Mouse (Mus musculus): ENCODE results near the gene Tomm40. TPM values are rescaled to one million over a fixed set of nuclear protein-coding genes. Genes with fewer than 3 reads are reported as not detected.

Tomm40 gene
- polyA plus RNA-seq, 1 experiment, result 218 TPM

- Histone ChIP-seq H3K27me3 (ENCODE audit: control insufficient read depth, insufficient read depth, insufficient read length) (no peaks in the 10 kb centered on the region), H3K36me3 (ENCODE audit: control insufficient read depth, insufficient read depth) (no peaks in the 10 kb centered on the region), H3ac (ENCODE audit: control insufficient read depth, insufficient read length, low read depth) (no peak overlapping the region), H3K79me3 (ENCODE audit: low read depth) (no peaks in the 10 kb centered on the region), H3K79me2 (ENCODE audit: control insufficient read depth, insufficient read depth) (no peaks in the 10 kb centered on the region), H3K4me3 (ENCODE audit: insufficient read depth, poor library complexity, severe bottlenecking) (no peak overlapping the region)
- no peak for TF ChIP-seq MYOD1 (IDR thresholded peaks at IDR 0.05; ENCODE audit: control insufficient read depth, insufficient read length, low read depth)
- TF ChIP-seq MAX (IDR thresholded peaks at IDR 0.05), result no peak
- TF ChIP-seq CEBPB (IDR thresholded peaks at IDR 0.05; ENCODE audit: low read depth), result no peak
- no peak for TF ChIP-seq USF1 (IDR thresholded peaks at IDR 0.05; ENCODE audit: low read depth)
- TF ChIP-seq CTCF (IDR thresholded peaks at IDR 0.05; ENCODE audit: control insufficient read depth, insufficient read depth, insufficient read length), result no peak
- TF ChIP-seq FOSL1 (IDR thresholded peaks at IDR 0.05; ENCODE audit: insufficient read depth, low read length, poor library complexity, severe bottlenecking), result no peak
- no peak for TF ChIP-seq MYOG (IDR thresholded peaks at IDR 0.05; ENCODE audit: control insufficient read depth, extremely low read depth, insufficient read length)
Measured at GRCm38 (mm10) chr7:19724167-19724566, 8.9 kb upstream of the Tomm40 start.

- no peak overlapping the region for H3K4me3 ChIP-seq (ENCODE audit: insufficient read depth, poor library complexity, severe bottlenecking)
- no peaks in the 10 kb centered on the region for H3K36me3 ChIP-seq (ENCODE audit: control insufficient read depth, insufficient read depth)
- H3ac ChIP-seq (ENCODE audit: control insufficient read depth, insufficient read length, low read depth), result no peak overlapping the region
- no peaks in the 10 kb centered on the region for H3K79me2 ChIP-seq (ENCODE audit: control insufficient read depth, insufficient read depth)
- no peaks in the 10 kb centered on the region for H3K79me3 ChIP-seq (ENCODE audit: low read depth)
- TF ChIP-seq MYOG (IDR thresholded peaks at IDR 0.05; ENCODE audit: control insufficient read depth, extremely low read depth, insufficient read length) (no peak), MYOD1 (IDR thresholded peaks at IDR 0.05; ENCODE audit: control insufficient read depth, insufficient read length, low read depth) (no peak), CTCF (IDR thresholded peaks at IDR 0.05; ENCODE audit: control insufficient read depth, insufficient read depth, insufficient read length) (no peak), FOSL1 (IDR thresholded peaks at IDR 0.05; ENCODE audit: insufficient read depth, low read length, poor library complexity, severe bottlenecking) (no peak)
- no peaks in the 10 kb centered on the region for H3K27me3 ChIP-seq (ENCODE audit: control insufficient read depth, insufficient read depth, insufficient read length)
Measured at GRCm38 (mm10) chr7:19722754-19723195, 7.5 kb upstream of the Tomm40 start.

GRCm38 (mm10) chr7:19719200-19719599 is 4.0 kb upstream of the Tomm40 start:
- no peak overlapping the region for H3K4me3 ChIP-seq (ENCODE audit: insufficient read depth, poor library complexity, severe bottlenecking)
- H3K27me3 ChIP-seq (ENCODE audit: control insufficient read depth, insufficient read depth, insufficient read length), result no peaks in the 10 kb centered on the region
- TF ChIP-seq MAX (IDR thresholded peaks at IDR 0.05) (no peak), MYOG (IDR thresholded peaks at IDR 0.05; ENCODE audit: control insufficient read depth, extremely low read depth, insufficient read length) (no peak), CTCF (IDR thresholded peaks at IDR 0.05; ENCODE audit: control insufficient read depth, insufficient read depth, insufficient read length) (no peak), MYOD1 (IDR thresholded peaks at IDR 0.05; ENCODE audit: control insufficient read depth, insufficient read length, low read depth) (no peak), USF1 (IDR thresholded peaks at IDR 0.05; ENCODE audit: low read depth) (no peak), CEBPB (IDR thresholded peaks at IDR 0.05; ENCODE audit: low read depth) (no peak), FOSL1 (IDR thresholded peaks at IDR 0.05; ENCODE audit: insufficient read depth, low read length, poor library complexity, severe bottlenecking) (no peak)
- H3K36me3 ChIP-seq (ENCODE audit: control insufficient read depth, insufficient read depth), result no peaks in the 10 kb centered on the region
- H3ac ChIP-seq (ENCODE audit: control insufficient read depth, insufficient read length, low read depth), result no peak overlapping the region
- H3K79me3 ChIP-seq (ENCODE audit: low read depth), result peaks cover 6% of the 10 kb centered on the region
- peaks cover 9% of the 10 kb centered on the region for H3K79me2 ChIP-seq (ENCODE audit: control insufficient read depth, insufficient read depth)

- Histone ChIP-seq H3K27me3 (ENCODE audit: control insufficient read depth, insufficient read depth, insufficient read length) (no peaks in the 10 kb centered on the region), H3K4me3 (ENCODE audit: insufficient read depth, poor library complexity, severe bottlenecking) (no peak overlapping the region), H3K79me2 (ENCODE audit: control insufficient read depth, insufficient read depth) (peaks cover 17% of the 10 kb centered on the region), H3K79me3 (ENCODE audit: low read depth) (peaks cover 14% of the 10 kb centered on the region), H3ac (ENCODE audit: control insufficient read depth, insufficient read length, low read depth) (no peak overlapping the region), H3K36me3 (ENCODE audit: control insufficient read depth, insufficient read depth) (peaks cover 2% of the 10 kb centered on the region)
- TF ChIP-seq MYOG (IDR thresholded peaks at IDR 0.05; ENCODE audit: control insufficient read depth, extremely low read depth, insufficient read length) (no peak), CTCF (IDR thresholded peaks at IDR 0.05; ENCODE audit: control insufficient read depth, insufficient read depth, insufficient read length) (no peak), MYOD1 (IDR thresholded peaks at IDR 0.05; ENCODE audit: control insufficient read depth, insufficient read length, low read depth) (no peak), CEBPB (IDR thresholded peaks at IDR 0.05; ENCODE audit: low read depth) (no peak), MAX (IDR thresholded peaks at IDR 0.05) (no peak), USF1 (IDR thresholded peaks at IDR 0.05; ENCODE audit: low read depth) (no peak), FOSL1 (IDR thresholded peaks at IDR 0.05; ENCODE audit: insufficient read depth, low read length, poor library complexity, severe bottlenecking) (no peak)
Measured at GRCm38 (mm10) chr7:19718297-19718952, 3.2 kb upstream of the Tomm40 start.

GRCm38 (mm10) chr7:19717346-19717745 is 2.1 kb upstream of the Tomm40 start:
- Histone ChIP-seq H3ac (ENCODE audit: control insufficient read depth, insufficient read length, low read depth) (no peak overlapping the region), H3K79me3 (ENCODE audit: low read depth) (peaks cover 21% of the 10 kb centered on the region), H3K79me2 (ENCODE audit: control insufficient read depth, insufficient read depth) (peaks cover 28% of the 10 kb centered on the region), H3K36me3 (ENCODE audit: control insufficient read depth, insufficient read depth) (peaks cover 13% of the 10 kb centered on the region), H3K27me3 (ENCODE audit: control insufficient read depth, insufficient read depth, insufficient read length) (no peaks in the 10 kb centered on the region), H3K4me3 (ENCODE audit: insufficient read depth, poor library complexity, severe bottlenecking) (no peak overlapping the region)
- no peak for TF ChIP-seq FOSL1 (IDR thresholded peaks at IDR 0.05; ENCODE audit: insufficient read depth, low read length, poor library complexity, severe bottlenecking)

GRCm38 (mm10) chr7:19716822-19717221 is 1.6 kb upstream of the Tomm40 start:
- Histone ChIP-seq H3K79me3 (ENCODE audit: low read depth) (peaks cover 25% of the 10 kb centered on the region), H3K36me3 (ENCODE audit: control insufficient read depth, insufficient read depth) (peaks cover 18% of the 10 kb centered on the region), H3K27me3 (ENCODE audit: control insufficient read depth, insufficient read depth, insufficient read length) (no peaks in the 10 kb centered on the region), H3K79me2 (ENCODE audit: control insufficient read depth, insufficient read depth) (peaks cover 33% of the 10 kb centered on the region), H3ac (ENCODE audit: control insufficient read depth, insufficient read length, low read depth) (peak overlapping the region; percentile 52), H3K4me3 (ENCODE audit: insufficient read depth, poor library complexity, severe bottlenecking) (no peak overlapping the region)
- TF ChIP-seq MAX (IDR thresholded peaks at IDR 0.05), result no peak
- no peak for TF ChIP-seq MYOG (IDR thresholded peaks at IDR 0.05; ENCODE audit: control insufficient read depth, extremely low read depth, insufficient read length)
- no peak for TF ChIP-seq CEBPB (IDR thresholded peaks at IDR 0.05; ENCODE audit: low read depth)

All from C2C12 (cell line).